Mouse (Mus musculus) MEL (cell line): Measurements from ENCODE around the gene Zfp367. TPM values are rescaled to one million over a fixed set of nuclear protein-coding genes. Genes with fewer than 3 reads are reported as not detected.
A peak's percentile ranks its signal among the peaks of the same experiment; 100 is the strongest.

Source experiments
- DNase-seq: peaks from one replicate; pipeline ENCODE4 v3.0.0; 2011; ENCODE audit warnings: low read depth, low spot score
- H3K27ac ChIP-seq: 2 replicates; pipeline ENCODE4 v1.5.1; 2012; ENCODE audit warnings: low read depth, mild to moderate bottlenecking, control low read depth, low read length, moderate library complexity; ENCODE audit not compliant: control insufficient read depth
- H3K27me3 ChIP-seq, 2 experiments: fragments of 150-350 bp in 1 of 2; sonication (generic) in 1 of 2; 2 replicates each; pipeline ENCODE4 v1.6.1; 2012; ENCODE audit warnings: low read length in 2 of 2, mild to moderate bottlenecking in 2 of 2, improper control_type of control experiment in 1 of 2, moderate library complexity in 1 of 2; ENCODE audit not compliant: insufficient read depth in 2 of 2, control insufficient read depth in 1 of 2
- H3K36me3 ChIP-seq, 2 experiments: 2 replicates each; pipeline ENCODE4 v1.6.1; 2012 to 2014; ENCODE audit warnings: low read length in 2 of 2, improper control_type of control experiment in 1 of 2, inconsistent platforms in 1 of 2, mild to moderate bottlenecking in 1 of 2; ENCODE audit not compliant: insufficient read depth in 2 of 2, control insufficient read depth in 1 of 2
- H3K4me1 ChIP-seq, 2 experiments: fragments of 150-350 bp in 1 of 2; sonication (generic) in 1 of 2; 2 replicates each; pipeline ENCODE4 v1.6.1; 2012; ENCODE audit warnings: low read length in 2 of 2, improper control_type of control experiment in 1 of 2, mild to moderate bottlenecking in 1 of 2; ENCODE audit not compliant: insufficient read depth in 2 of 2, control insufficient read depth in 1 of 2
- H3K4me3 ChIP-seq, 2 experiments: fragments of 150-350 bp in 1 of 2; sonication (generic) in 1 of 2; 2 replicates each; pipeline ENCODE4 v1.5.1; 2012; ENCODE audit warnings: low read depth in 2 of 2, low read length in 2 of 2, mild to moderate bottlenecking in 2 of 2, moderate library complexity in 2 of 2, control low read depth in 1 of 2, improper control_type of control experiment in 1 of 2; ENCODE audit not compliant: control insufficient read depth in 1 of 2, insufficient read depth in 1 of 2
- H3K79me2 ChIP-seq: 2 replicates; pipeline ENCODE4 v1.6.1; 2012; ENCODE audit warnings: mild to moderate bottlenecking, low read length, moderate library complexity; ENCODE audit not compliant: control insufficient read depth, poor library complexity, insufficient read depth
- H3K9ac ChIP-seq: 2 replicates; pipeline ENCODE4 v1.6.1; 2012; ENCODE audit warnings: low read depth, mild to moderate bottlenecking, control low read depth, low read length, moderate library complexity; ENCODE audit not compliant: control insufficient read depth, poor library complexity, severe bottlenecking
- H3K9me3 ChIP-seq: fragments of 150-350 bp; sonication (generic); replicated peaks from 2 replicates; pipeline ENCODE4 v1.6.1; 2012; ENCODE audit warnings: mild to moderate bottlenecking, low read length, improper control_type of control experiment, moderate library complexity; ENCODE audit not compliant: insufficient read depth
- CHD2 ChIP-seq: IDR thresholded peaks from 2 replicates; pipeline ENCODE4 v1.6.1; 2011; ENCODE audit warnings: low read length, improper control_type of control experiment
- CTCF ChIP-seq, 3 experiments: IDR thresholded peaks in 2 of 3; conservative IDR thresholded peaks in 1 of 3; 2 replicates each; pipeline ENCODE4 v1.5.1; 2011 to 2012; ENCODE audit warnings: low read length in 3 of 3, low read depth in 2 of 3, mild to moderate bottlenecking in 2 of 3, improper control_type of control experiment in 1 of 3, inconsistent platforms in 1 of 3, mixed read lengths in 1 of 3, moderate library complexity in 1 of 3; ENCODE audit not compliant: control insufficient read depth in 1 of 3, insufficient read depth in 1 of 3, poor library complexity in 1 of 3, severe bottlenecking in 1 of 3
- E2F4 ChIP-seq: IDR thresholded peaks from 2 replicates; pipeline ENCODE4 v1.6.1; 2011; ENCODE audit warnings: low read depth, low read length, improper control_type of control experiment, borderline replicate concordance
- ELF1 ChIP-seq: IDR thresholded peaks from 2 replicates; pipeline ENCODE4 v1.6.1; 2014; ENCODE audit warnings: low read depth, mild to moderate bottlenecking, inconsistent platforms, low read length, improper control_type of control experiment, moderate library complexity
- EP300 ChIP-seq, 2 experiments: IDR thresholded peaks; 2 replicates each; pipeline ENCODE4 v1.6.1; 2011; ENCODE audit warnings: improper control_type of control experiment in 2 of 2, low read length in 2 of 2, low read depth in 1 of 2, mild to moderate bottlenecking in 1 of 2
- ETS1 ChIP-seq: IDR thresholded peaks from 2 replicates; pipeline ENCODE4 v1.6.1; 2012; ENCODE audit warnings: low read depth, mild to moderate bottlenecking, inconsistent platforms, low read length, improper control_type of control experiment, moderate library complexity
- GABPA ChIP-seq: IDR thresholded peaks from 2 replicates; pipeline ENCODE4 v1.6.1; 2012; ENCODE audit warnings: low read depth, mild to moderate bottlenecking, inconsistent platforms, low read length, improper control_type of control experiment, moderate library complexity
- KAT2A ChIP-seq: conservative IDR thresholded peaks from 2 replicates; pipeline ENCODE4 v1.6.1; 2012; ENCODE audit warnings: low read depth, low read length, improper control_type of control experiment, inconsistent platforms
- MAFK ChIP-seq: IDR thresholded peaks from 2 replicates; pipeline ENCODE4 v1.6.1; 2011; ENCODE audit warnings: low read depth, mild to moderate bottlenecking, low read length, improper control_type of control experiment, borderline replicate concordance
- MAZ ChIP-seq: IDR thresholded peaks from 2 replicates; pipeline ENCODE4 v1.6.1; 2012; ENCODE audit warnings: low read depth, mild to moderate bottlenecking, inconsistent platforms, low read length, improper control_type of control experiment
- MEF2A ChIP-seq: IDR thresholded peaks from 2 replicates; pipeline ENCODE4 v1.6.1; 2014; ENCODE audit warnings: low read depth, mild to moderate bottlenecking, inconsistent platforms, low read length, improper control_type of control experiment; ENCODE audit not compliant: poor library complexity, insufficient replicate concordance, severe bottlenecking; ENCODE audit errors: extremely low read depth
- NRF1 ChIP-seq: IDR thresholded peaks from 2 replicates; pipeline ENCODE4 v1.6.1; 2014; ENCODE audit warnings: low read depth, mild to moderate bottlenecking, inconsistent platforms, low read length, improper control_type of control experiment, moderate library complexity; ENCODE audit not compliant: poor library complexity, insufficient read depth, severe bottlenecking
- POLR2AphosphoS2 ChIP-seq: IDR thresholded peaks from 2 replicates; pipeline ENCODE4 v1.6.1; 2011; ENCODE audit warnings: low read length, improper control_type of control experiment
- RAD21 ChIP-seq: IDR thresholded peaks from 2 replicates; pipeline ENCODE4 v1.6.1; 2011; ENCODE audit warnings: mild to moderate bottlenecking, low read depth, low read length, improper control_type of control experiment
- SIN3A ChIP-seq: IDR thresholded peaks from 2 replicates; pipeline ENCODE4 v1.6.1; 2012; ENCODE audit warnings: low read length, improper control_type of control experiment, inconsistent platforms
- TCF12 ChIP-seq: IDR thresholded peaks from 2 replicates; pipeline ENCODE4 v1.6.1; 2014; ENCODE audit warnings: low read depth, mild to moderate bottlenecking, inconsistent platforms, low read length, improper control_type of control experiment, moderate library complexity
- UBTF ChIP-seq: IDR thresholded peaks from 2 replicates; pipeline ENCODE4 v1.6.1; 2012; ENCODE audit warnings: low read depth, mild to moderate bottlenecking, inconsistent platforms, low read length, improper control_type of control experiment, moderate library complexity, borderline replicate concordance; ENCODE audit not compliant: insufficient read depth
- USF2 ChIP-seq, 2 experiments: IDR thresholded peaks; 2 replicates each; pipeline ENCODE4 v1.6.1; 2011 to 2012; ENCODE audit warnings: improper control_type of control experiment in 2 of 2, low read length in 2 of 2, borderline replicate concordance in 1 of 2, inconsistent platforms in 1 of 2, low read depth in 1 of 2, mild to moderate bottlenecking in 1 of 2; ENCODE audit not compliant: insufficient read depth in 1 of 2
- ZC3H11A ChIP-seq: IDR thresholded peaks from 2 replicates; pipeline ENCODE4 v1.6.1; 2012; ENCODE audit warnings: low read depth, mild to moderate bottlenecking, inconsistent platforms, low read length, improper control_type of control experiment
- ZKSCAN1 ChIP-seq: IDR thresholded peaks from 2 replicates; pipeline ENCODE4 v1.6.1; 2012; ENCODE audit warnings: low read depth, mild to moderate bottlenecking, inconsistent platforms, low read length, improper control_type of control experiment, moderate library complexity
- ZMIZ1 ChIP-seq: IDR thresholded peaks from 2 replicates; pipeline ENCODE4 v1.6.1; 2012; ENCODE audit warnings: low read depth, mild to moderate bottlenecking, inconsistent platforms, low read length, improper control_type of control experiment, moderate library complexity
- ZNF384 ChIP-seq: IDR thresholded peaks from 2 replicates; pipeline ENCODE4 v1.6.1; 2012; ENCODE audit warnings: low read depth, mild to moderate bottlenecking, inconsistent platforms, low read length, improper control_type of control experiment
- polyA plus RNA-seq, 2 experiments: library from polyadenylated mRNA; stranded (reverse) in 1 of 2; unstranded in 1 of 2; fragments of >175 nt in 1 of 2; fragments of >200 nt in 1 of 2; gene quantifications; 2 replicates each; pipeline versions ENCODE4 v1.2.1 to v1.2.4; 2012; ENCODE audit warnings: low replicate concordance in 2 of 2, low read depth in 1 of 2; ENCODE audit not compliant: insufficient read length in 2 of 2, insufficient read depth in 1 of 2, missing spikeins in 1 of 2
- total RNA-seq: library from RNA; depleted of rRNA; stranded (reverse); fragments of 300-350 nt; gene quantifications from 2 replicates; pipeline ENCODE4 v1.2.3, GENCODE M21; 2012

Zfp367 gene
- total and polyA plus RNA-seq, 3 experiments: 23.4 to 28.4 TPM; not detected in 1

- Histone ChIP-seq H3K27ac (no peak overlapping the region; the same call in 1 of the 2 replicates), H3K9me3 (no peaks in the 10 kb centered on the region), H3K4me3 (0 out of 4 replicates have a peak overlapping the region, but pooled peaks of 1 of the 2 experiments have one; percentile 31), H3K79me2 (peaks cover 2% of the 10 kb centered on the region; the same call in 1 of the 2 replicates), H3K9ac (no peak overlapping the region), H3K36me3 (peaks cover 0 to 5% of the 10 kb centered on the region in 2 experiments; a peak in 2 of 4 replicates), H3K4me1 (peaks cover 5 to 8% of the 10 kb centered on the region in 2 experiments), H3K27me3 (no peaks in the 10 kb centered on the region)
- TF ChIP-seq MAFK (no peak), ZMIZ1 (no peak), SIN3A (no peak)
- no peak for DNase-seq
Measured at GRCm38 (mm10) chr13:64126316-64126715, 26.7 kb downstream of the Zfp367 start.

GRCm38 (mm10) chr13:64124886-64125285 is 28.1 kb downstream of the Zfp367 start:
- peaks cover 5 to 8% of the 10 kb centered on the region in 2 experiments for H3K4me1 ChIP-seq
- DNase-seq: no peak
- TF ChIP-seq CTCF (IDR thresholded peaks at IDR 0.05 in 2 of 3, conservative IDR thresholded peaks at IDR 0.05 in 1 of 3; ENCODE audit: control insufficient read depth in 1 of 3, insufficient read depth in 1 of 3, low read depth in 2 of 3, low read length in 3 of 3, poor library complexity in 1 of 3, severe bottlenecking in 1 of 3) (no peak), GABPA (no peak), ZNF384 (no peak), ELF1 (no peak), ZC3H11A (no peak), RAD21 (no peak), ETS1 (no peak), UBTF (no peak), USF2 (IDR thresholded peaks at IDR 0.05; ENCODE audit: borderline replicate concordance in 1 of 2, insufficient read depth in 1 of 2, low read depth in 1 of 2, low read length in 2 of 2) (no peak), NRF1 (no peak), EP300 (IDR thresholded peaks at IDR 0.05; ENCODE audit: low read depth in 1 of 2, low read length in 2 of 2) (no peak), MAZ (no peak), ZMIZ1 (no peak), E2F4 (no peak), POLR2AphosphoS2 (no peak), TCF12 (no peak), MEF2A (no peak), CHD2 (no peak), ZKSCAN1 (no peak), KAT2A (no peak)
- H3K27ac ChIP-seq: no peak overlapping the region
- peaks cover 2% of the 10 kb centered on the region; the same call in 1 of the 2 replicates for H3K79me2 ChIP-seq
- no peaks in the 10 kb centered on the region for H3K27me3 ChIP-seq
- peaks cover 0 to 5% of the 10 kb centered on the region in 2 experiments; a peak in 2 of 4 replicates for H3K36me3 ChIP-seq
- H3K9ac ChIP-seq: no peak overlapping the region
- no peaks in the 10 kb centered on the region for H3K9me3 ChIP-seq
- H3K4me3 ChIP-seq: no peak overlapping the region
